Mouse (Mus musculus): ENCODE measurements around the gene Cxcl3. TPM values are rescaled to one million over a fixed set of nuclear protein-coding genes. Genes with fewer than 3 reads are reported as not detected.
"Not testable (repeated sequence)": the region's sequence is repeated elsewhere in the genome, so short reads cannot be mapped to it uniquely, and the experiment has no call there.

Cxcl3 gene
- polyA plus RNA-seq, 1 experiment from 2014 or later = not detected

DNA sequence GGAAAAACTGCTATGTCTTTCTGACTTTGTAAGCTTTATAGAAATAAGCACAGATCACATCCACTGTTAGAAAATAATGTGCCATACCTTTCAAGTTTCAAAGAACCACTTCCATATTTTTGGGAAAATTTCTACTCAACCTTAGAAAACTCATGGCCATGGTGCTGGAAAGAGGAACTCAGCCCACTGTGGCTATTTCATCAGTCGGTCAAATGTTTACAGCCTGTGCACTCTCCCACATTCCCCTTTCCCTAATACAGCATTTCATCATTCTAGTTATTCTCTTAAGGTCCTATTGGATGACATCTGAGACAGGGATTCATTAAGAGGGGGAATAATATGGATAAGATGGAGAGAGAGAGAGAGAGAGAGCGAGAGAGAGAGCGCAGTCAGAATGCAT is 2.2 kb upstream of the Cxcl3 start:
- Histone ChIP-seq H3K4me1 (replicated peaks; ENCODE audit: control insufficient read depth, insufficient read depth, low read length) (no peaks in the 10 kb centered on the region), H3K9ac (ENCODE audit: low read length) (no peak overlapping the region), H3K4me3 (ENCODE audit: low read depth, low read length) (no peak overlapping the region), H3K27ac (ENCODE audit: low read depth, low read length) (no peak overlapping the region), H3K36me3 (ENCODE audit: control insufficient read depth, insufficient read depth, low read length) (no peaks in the 10 kb centered on the region), H3K4me2 (ENCODE audit: low read depth, low read length, severe bottlenecking) (no peak overlapping the region), H3K9me3 (ENCODE audit: control insufficient read depth, low read length) (no peaks in the 10 kb centered on the region), H3K27me3 (ENCODE audit: control insufficient read depth, insufficient read depth, low read length) (no peaks in the 10 kb centered on the region)
- WGBS = 91% methylated on average over 3 of the region's 3 CpGs
- no peak for ATAC-seq (replicated peaks; ENCODE audit: low FRiP score)
- DNase-seq (ENCODE audit: low spot score) = no peak

DNA sequence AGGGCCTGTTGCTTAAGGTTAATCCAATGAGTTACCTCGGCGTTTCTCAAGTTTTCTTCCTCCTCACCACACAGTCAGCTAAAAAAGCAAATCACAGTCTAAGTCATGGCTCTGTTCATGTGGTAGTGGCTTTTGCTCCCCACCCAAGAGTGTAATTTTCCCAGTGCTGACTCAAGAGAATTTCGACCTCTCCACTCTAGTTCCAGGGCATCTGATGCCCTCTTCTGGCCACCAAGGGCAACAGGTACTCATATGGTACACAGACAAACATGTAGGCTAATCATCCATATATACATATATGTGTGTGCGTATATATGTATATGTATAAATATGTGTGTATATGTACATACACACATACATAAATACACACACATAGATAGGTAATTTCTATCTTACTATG is 2.2 kb downstream of the Cxcl3 start:
- H3K4me1 ChIP-seq (replicated peaks; ENCODE audit: control insufficient read depth, insufficient read depth, low read length) = no peaks in the 10 kb centered on the region
- H3K9me3 ChIP-seq (ENCODE audit: control insufficient read depth, low read length) = no peaks in the 10 kb centered on the region
- 82% methylated on average over 4 of the region's 4 CpGs for WGBS
- no peak overlapping the region for H3K9ac ChIP-seq (ENCODE audit: low read length)
- no peaks in the 10 kb centered on the region for H3K27me3 ChIP-seq (ENCODE audit: control insufficient read depth, insufficient read depth, low read length)
- H3K4me3 ChIP-seq (ENCODE audit: low read depth, low read length) = no peak overlapping the region
- H3K4me2 ChIP-seq (ENCODE audit: low read depth, low read length, severe bottlenecking) = no peak overlapping the region
- H3K36me3 ChIP-seq (ENCODE audit: control insufficient read depth, insufficient read depth, low read length) = no peaks in the 10 kb centered on the region
- no peak for ATAC-seq (replicated peaks; ENCODE audit: low FRiP score)
- no peak overlapping the region for H3K27ac ChIP-seq (ENCODE audit: low read depth, low read length)
- DNase-seq (ENCODE audit: low spot score) = no peak

- H3K9me3 ChIP-seq (ENCODE audit: control insufficient read depth, low read length) = no peaks in the 10 kb centered on the region
- WGBS = 87% methylated on average over 11 of the region's 11 CpGs
- no peaks in the 10 kb centered on the region for H3K36me3 ChIP-seq (ENCODE audit: control insufficient read depth, insufficient read depth, low read length)
- no peak for DNase-seq (ENCODE audit: low spot score)
- H3K27ac ChIP-seq (ENCODE audit: low read depth, low read length) = no peak overlapping the region
- H3K27me3 ChIP-seq (ENCODE audit: control insufficient read depth, insufficient read depth, low read length) = no peaks in the 10 kb centered on the region
- no peak overlapping the region for H3K4me2 ChIP-seq (ENCODE audit: low read depth, low read length, severe bottlenecking)
- H3K9ac ChIP-seq (ENCODE audit: low read length) = no peak overlapping the region
- no peaks in the 10 kb centered on the region for H3K4me1 ChIP-seq (replicated peaks; ENCODE audit: control insufficient read depth, insufficient read depth, low read length)
- no peak overlapping the region for H3K4me3 ChIP-seq (ENCODE audit: low read depth, low read length)
- ATAC-seq (replicated peaks; ENCODE audit: low FRiP score) = no peak
Measured at GRCm38 (mm10) chr5:90789306-90790073, 3.6 kb downstream of the Cxcl3 start.

- 83% methylated on average over 8 of the region's 8 CpGs for WGBS
- Histone ChIP-seq H3K4me3 (ENCODE audit: low read depth, low read length) (no peak overlapping the region), H3K9me3 (ENCODE audit: control insufficient read depth, low read length) (no peaks in the 10 kb centered on the region), H3K27ac (ENCODE audit: low read depth, low read length) (no peak overlapping the region), H3K36me3 (ENCODE audit: control insufficient read depth, insufficient read depth, low read length) (no peaks in the 10 kb centered on the region), H3K4me2 (ENCODE audit: low read depth, low read length, severe bottlenecking) (no peak overlapping the region), H3K27me3 (ENCODE audit: control insufficient read depth, insufficient read depth, low read length) (no peaks in the 10 kb centered on the region), H3K4me1 (replicated peaks; ENCODE audit: control insufficient read depth, insufficient read depth, low read length) (no peaks in the 10 kb centered on the region), H3K9ac (ENCODE audit: low read length) (no peak overlapping the region)
- DNase-seq (ENCODE audit: low spot score) (no peak), ATAC-seq (replicated peaks; ENCODE audit: low FRiP score) (no peak)
Measured at GRCm38 (mm10) chr5:90790074-90790502, 4.2 kb downstream of the Cxcl3 start.

- no peak within 1 kb of the TSS for H3K27ac ChIP-seq (ENCODE audit: low read depth, low read length)
- 67% methylated on average over 5 of the region's 5 CpGs for WGBS
- H3K27me3 ChIP-seq (ENCODE audit: control insufficient read depth, insufficient read depth, low read length) = no peaks in the 10 kb centered on the region
- no peak within 1 kb of the TSS for H3K4me3 ChIP-seq (ENCODE audit: low read depth, low read length)
- H3K4me1 ChIP-seq (replicated peaks; ENCODE audit: control insufficient read depth, insufficient read depth, low read length) = no peaks in the 10 kb centered on the region
- H3K9me3 ChIP-seq (ENCODE audit: control insufficient read depth, low read length) = no peaks in the 10 kb centered on the region
- H3K9ac ChIP-seq (ENCODE audit: low read length) = no peak within 1 kb of the TSS
- DNase-seq (ENCODE audit: low spot score) = no peak
- no peak within 1 kb of the TSS for H3K4me2 ChIP-seq (ENCODE audit: low read depth, low read length, severe bottlenecking)
- H3K36me3 ChIP-seq (ENCODE audit: control insufficient read depth, insufficient read depth, low read length) = no peaks in the 10 kb centered on the region
- no peak for ATAC-seq (replicated peaks; ENCODE audit: low FRiP score)
Measured at GRCm38 (mm10) chr5:90794195-90794625, 8.3 kb downstream of the Cxcl3 start, which contains the start of gene Cxcl15. Gene Cxcl15 (plus strand): TSS chr5:90794534.

DNA sequence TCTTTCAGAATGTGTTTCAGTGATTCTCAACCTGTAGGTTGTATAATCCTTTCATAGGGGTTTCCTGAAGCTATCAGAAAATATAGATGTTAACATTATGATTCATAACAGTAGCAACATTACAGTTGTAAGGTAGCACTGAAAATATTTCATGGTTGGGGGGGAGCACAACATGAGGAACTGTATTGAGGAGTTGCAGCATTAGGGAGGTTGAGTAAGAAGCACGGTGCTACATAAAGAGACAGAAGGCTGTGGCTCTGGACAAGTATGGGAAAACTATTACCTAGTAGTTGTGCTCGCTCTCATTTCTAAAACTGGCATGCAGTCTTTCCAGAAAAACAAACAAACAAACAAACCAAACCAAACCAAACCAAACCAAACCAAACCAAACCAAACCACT is 9.5 kb downstream of the Cxcl3 start:
- H3K27ac ChIP-seq (ENCODE audit: low read depth, low read length); H3K4me3 ChIP-seq (ENCODE audit: low read depth, low read length); H3K9me3 ChIP-seq (ENCODE audit: control insufficient read depth, low read length); ATAC-seq (replicated peaks; ENCODE audit: low FRiP score); H3K4me1 ChIP-seq (replicated peaks; ENCODE audit: control insufficient read depth, insufficient read depth, low read length); H3K4me2 ChIP-seq (ENCODE audit: low read depth, low read length, severe bottlenecking); H3K36me3 ChIP-seq (ENCODE audit: control insufficient read depth, insufficient read depth, low read length); H3K9ac ChIP-seq (ENCODE audit: low read length); H3K27me3 ChIP-seq (ENCODE audit: control insufficient read depth, insufficient read depth, low read length); DNase-seq (ENCODE audit: low spot score): not testable (repeated sequence)
- WGBS = 91% methylated on average over 2 of the region's 2 CpGs

GRCm38 (mm10) chr5:90804574-90804973 is 18.7 kb downstream of the Cxcl3 start:
- H3K27ac ChIP-seq (ENCODE audit: low read depth, low read length) = no peak overlapping the region
- H3K4me2 ChIP-seq (ENCODE audit: low read depth, low read length, severe bottlenecking) = no peak overlapping the region
- no peaks in the 10 kb centered on the region for H3K9me3 ChIP-seq (ENCODE audit: control insufficient read depth, low read length)
- H3K4me1 ChIP-seq (replicated peaks; ENCODE audit: control insufficient read depth, insufficient read depth, low read length) = no peaks in the 10 kb centered on the region
- H3K27me3 ChIP-seq (ENCODE audit: control insufficient read depth, insufficient read depth, low read length) = no peaks in the 10 kb centered on the region
- no peak overlapping the region for H3K4me3 ChIP-seq (ENCODE audit: low read depth, low read length)
- ATAC-seq (replicated peaks; ENCODE audit: low FRiP score) (no peak), DNase-seq (ENCODE audit: low spot score) (no peak)
- no peaks in the 10 kb centered on the region for H3K36me3 ChIP-seq (ENCODE audit: control insufficient read depth, insufficient read depth, low read length)
- no peak overlapping the region for H3K9ac ChIP-seq (ENCODE audit: low read length)

GRCm38 (mm10) chr5:90806050-90806449 is 20.1 kb downstream of the Cxcl3 start:
- no peaks in the 10 kb centered on the region for H3K4me1 ChIP-seq (replicated peaks; ENCODE audit: control insufficient read depth, insufficient read depth, low read length)
- no peaks in the 10 kb centered on the region for H3K9me3 ChIP-seq (ENCODE audit: control insufficient read depth, low read length)
- H3K9ac ChIP-seq (ENCODE audit: low read length) = no peak overlapping the region
- no peak overlapping the region for H3K27ac ChIP-seq (ENCODE audit: low read depth, low read length)
- no peak for ATAC-seq (replicated peaks; ENCODE audit: low FRiP score)
- no peak overlapping the region for H3K4me2 ChIP-seq (ENCODE audit: low read depth, low read length, severe bottlenecking)
- no peaks in the 10 kb centered on the region for H3K36me3 ChIP-seq (ENCODE audit: control insufficient read depth, insufficient read depth, low read length)
- H3K27me3 ChIP-seq (ENCODE audit: control insufficient read depth, insufficient read depth, low read length) = no peaks in the 10 kb centered on the region
- DNase-seq (ENCODE audit: low spot score) = no peak
- no peak overlapping the region for H3K4me3 ChIP-seq (ENCODE audit: low read depth, low read length)

Measured in forebrain, embryonic 11.5 days (tissue).